Mouse (Mus musculus) skeletal muscle tissue, adult 2 months (tissue): ENCODE data around the gene Fez1.

Experiments
- DNase-seq: peaks from one replicate; pipeline ENCODE4 v3.0.0-alpha.2; 2012; ENCODE audit warnings: low read depth, low spot score

Fez1 gene

DNA sequence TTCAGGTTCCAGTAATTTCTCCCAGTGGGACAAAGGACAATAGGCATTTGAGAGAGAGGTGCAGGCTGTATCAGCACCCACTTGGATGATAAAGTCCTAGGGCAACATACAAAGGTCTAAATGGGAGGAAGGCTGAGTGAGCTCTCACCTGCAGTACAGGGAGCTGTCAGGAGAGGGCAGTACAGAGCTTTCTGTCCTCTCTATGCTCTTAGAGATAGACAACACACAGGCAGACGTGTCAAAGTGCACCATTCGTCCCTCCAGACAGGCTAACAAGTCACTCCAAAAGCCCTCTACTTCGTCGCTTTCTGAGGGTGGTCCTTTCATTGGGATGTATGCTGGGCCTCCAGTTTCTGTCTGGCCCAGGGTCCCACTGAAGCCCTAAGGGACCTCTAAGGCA, 68.9 kb downstream of the Fez1 start:
- DNase-seq, result no peak

DNA sequence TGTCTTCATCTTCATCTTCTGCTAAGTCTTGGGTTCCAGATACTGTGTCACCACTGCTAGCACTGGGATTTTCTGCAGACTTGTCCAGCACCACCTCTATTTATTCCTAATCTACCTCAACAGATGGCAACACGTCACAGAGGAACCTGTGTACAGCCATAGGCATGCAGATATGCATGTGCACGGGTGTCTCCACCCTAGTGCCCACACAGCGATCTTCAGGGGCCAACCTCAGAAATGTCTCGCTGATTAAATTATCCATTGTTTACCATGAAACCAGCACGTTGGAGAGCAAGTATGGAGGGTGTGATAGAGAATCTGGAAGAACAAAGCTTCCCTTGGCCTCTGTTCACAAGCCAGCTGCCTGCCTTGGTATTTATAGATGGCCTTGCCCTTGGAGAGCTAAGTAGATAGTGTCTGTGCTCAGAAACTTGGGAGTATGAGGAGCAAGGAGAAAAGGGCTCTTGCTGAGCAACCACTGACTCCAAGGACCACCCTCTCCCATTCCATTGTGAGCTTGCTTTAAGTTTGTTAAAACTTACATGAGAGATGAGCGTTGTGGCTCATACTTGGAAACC, 71.8 kb downstream of the Fez1 start:
- DNase-seq, result no peak

GRCm38 (mm10) chr9:36894242-36894641, 72.6 kb downstream of the Fez1 start:
- no peak for DNase-seq

DNA sequence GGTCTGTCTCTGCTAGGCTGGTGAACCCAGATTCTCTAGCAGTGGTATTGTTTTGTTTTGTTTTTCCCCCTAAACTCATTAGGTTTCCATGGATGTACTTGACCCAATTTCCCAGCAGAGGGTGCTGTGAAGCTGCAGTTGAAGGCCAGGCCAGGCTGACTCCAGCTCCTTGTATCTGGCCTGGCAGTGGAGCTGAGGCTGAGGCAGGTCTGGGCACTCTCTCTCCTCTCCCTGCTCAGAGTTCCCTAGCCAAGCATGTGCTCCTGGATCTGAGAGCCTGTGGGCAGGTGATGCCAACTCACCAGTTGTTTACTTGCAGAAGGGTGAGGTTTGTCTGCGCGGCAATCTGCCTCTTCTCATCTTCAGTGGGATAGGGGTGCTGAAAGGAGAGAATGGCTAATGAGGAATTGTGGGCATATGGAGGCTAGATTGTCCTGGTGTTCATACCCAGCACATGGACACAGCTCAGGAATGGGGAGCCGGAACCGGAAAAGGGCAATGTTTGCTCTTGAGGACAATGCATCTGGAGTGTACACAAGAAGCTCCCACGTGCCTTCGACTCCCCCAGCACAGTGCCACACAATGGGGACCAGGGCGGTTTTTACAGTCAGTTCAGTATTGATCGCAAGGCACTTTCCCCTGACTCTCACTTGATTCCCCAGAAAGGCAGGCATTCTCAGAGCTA, 73.5 kb downstream of the Fez1 start:
- peak; percentile 86 for DNase-seq

DNA sequence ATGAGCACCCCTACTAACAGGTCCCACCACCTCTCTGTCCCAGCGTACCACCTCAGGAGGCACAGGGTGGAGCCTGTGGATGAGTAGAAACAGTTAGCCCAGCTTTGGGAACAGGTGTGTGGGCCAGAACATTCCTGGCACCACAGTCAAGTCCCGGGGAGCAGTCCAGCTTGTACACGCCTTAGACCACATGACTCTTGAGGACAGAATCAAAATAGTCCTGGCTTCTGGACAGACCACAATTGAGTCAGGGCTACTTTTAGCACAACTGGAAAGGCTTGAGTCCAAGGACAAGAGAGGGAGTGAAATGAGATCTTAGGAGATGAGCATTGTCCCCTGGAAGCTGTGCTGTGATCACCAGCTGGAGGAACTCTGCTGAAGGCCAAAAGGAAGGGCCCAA, 76.9 kb downstream of the Fez1 start:
- DNase-seq, result peak; percentile 94

GRCm38 (mm10) chr9:36900464-36900863, 78.8 kb downstream of the Fez1 start:
- DNase-seq, result no peak

- DNase-seq, result no peak
Observed at GRCm38 (mm10) chr9:36905452-36905851, 83.8 kb downstream of the Fez1 start.

DNA sequence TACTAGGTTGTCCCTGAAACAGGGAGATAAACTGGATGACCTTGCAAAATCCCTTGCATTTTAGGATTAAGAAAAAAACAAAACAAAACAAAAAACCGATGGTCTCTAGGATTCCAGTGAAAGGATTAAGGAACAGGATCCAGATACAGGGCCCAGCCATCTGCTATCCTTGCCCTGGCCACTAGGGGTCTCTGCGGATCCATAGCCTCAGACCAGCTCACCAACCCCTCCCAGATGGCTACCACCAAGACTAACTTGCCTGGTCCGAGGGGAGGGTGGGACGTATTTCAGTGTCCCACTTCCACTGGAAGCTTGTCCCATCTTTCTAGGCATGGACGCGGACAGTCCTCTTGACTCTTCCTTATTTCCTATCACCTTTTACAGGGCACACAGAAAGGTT, 94.7 kb downstream of the Fez1 start:
- peak; percentile 77 for DNase-seq

- DNase-seq, result peak; percentile 91
Observed at GRCm38 (mm10) chr9:36916915-36917314, 95.3 kb downstream of the Fez1 start.

GRCm38 (mm10) chr9:36918582-36918981, 96.9 kb downstream of the Fez1 start:
- no peak for DNase-seq

- no peak for DNase-seq
Observed at GRCm38 (mm10) chr9:36919472-36919871, 97.8 kb downstream of the Fez1 start.

DNA sequence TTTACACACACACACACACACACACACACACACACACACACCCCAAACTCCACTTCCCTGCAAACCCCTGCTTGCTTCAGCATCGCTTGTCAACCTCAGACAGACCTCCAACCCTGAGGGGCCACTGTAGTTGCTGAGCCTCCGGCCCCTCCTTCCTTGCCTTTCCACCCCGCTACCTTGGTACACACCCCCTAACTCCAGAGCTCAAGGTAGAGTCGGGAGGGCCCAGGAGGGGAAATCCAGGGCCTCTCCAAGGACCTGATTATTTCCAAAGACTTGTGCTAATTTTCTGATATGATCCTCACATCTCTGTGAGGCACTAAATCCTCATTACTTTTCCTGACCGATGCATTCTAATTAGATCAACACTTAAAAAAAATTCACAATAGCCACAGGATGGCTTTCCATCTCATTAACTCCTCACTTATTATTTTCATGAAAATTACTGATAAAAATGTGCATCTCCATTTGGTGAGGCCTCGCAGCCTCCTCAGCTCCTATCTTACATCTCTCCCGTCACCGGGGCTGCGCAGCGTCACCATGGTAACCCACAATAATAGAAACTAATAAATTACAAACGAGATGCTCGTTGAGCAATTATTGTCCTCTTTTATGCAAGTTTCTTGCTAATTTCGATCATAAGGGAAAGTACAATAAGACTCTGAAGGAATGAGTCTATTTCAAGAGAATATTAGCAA, 100.2 kb downstream of the Fez1 start:
- DNase-seq, result no peak

- no peak for DNase-seq
Observed at GRCm38 (mm10) chr9:36923753-36924152, 102.1 kb downstream of the Fez1 start.
